Mouse (Mus musculus) hematopoietic multipotent progenitor cell, adult 10-12 weeks (in vitro differentiated cells): Measurements from ENCODE around the gene 4930522H14Rik. TPM values are rescaled to one million over a fixed set of nuclear protein-coding genes. Genes with fewer than 3 reads are reported as not detected.

Experiments used
- polyA plus RNA-seq: library from polyadenylated mRNA; stranded (reverse); fragments of >175 nt; gene quantifications from 2 replicates; pipeline ENCODE4 v1.2.3, GENCODE M21; 2012; ENCODE audit warnings: low replicate concordance

4930522H14Rik gene
- polyA plus RNA-seq, result not detected in 2 replicates

DNA sequence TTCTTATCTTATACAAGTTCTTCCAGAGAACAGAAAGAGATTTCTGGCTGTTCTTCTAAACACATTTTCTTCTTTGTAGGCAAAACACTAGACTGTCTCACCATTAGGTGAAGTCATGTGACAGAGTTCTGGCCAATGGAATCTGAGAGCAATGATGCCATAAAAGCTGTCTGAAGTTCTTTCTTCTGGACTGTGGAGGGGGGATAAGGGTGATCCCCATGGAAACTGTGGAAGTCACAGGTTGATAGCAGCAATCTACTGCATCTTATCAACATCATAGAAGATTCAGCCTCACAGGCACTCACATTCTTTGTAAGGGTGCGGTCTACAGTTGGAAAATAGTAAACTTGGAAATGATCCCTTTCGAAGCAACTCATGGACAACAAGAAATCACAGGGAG is at the start of gene 4930522H14Rik:
TSS of gene 4930522H14Rik (minus strand) at position 187 of the 400 bp plus-strand sequence.

DNA sequence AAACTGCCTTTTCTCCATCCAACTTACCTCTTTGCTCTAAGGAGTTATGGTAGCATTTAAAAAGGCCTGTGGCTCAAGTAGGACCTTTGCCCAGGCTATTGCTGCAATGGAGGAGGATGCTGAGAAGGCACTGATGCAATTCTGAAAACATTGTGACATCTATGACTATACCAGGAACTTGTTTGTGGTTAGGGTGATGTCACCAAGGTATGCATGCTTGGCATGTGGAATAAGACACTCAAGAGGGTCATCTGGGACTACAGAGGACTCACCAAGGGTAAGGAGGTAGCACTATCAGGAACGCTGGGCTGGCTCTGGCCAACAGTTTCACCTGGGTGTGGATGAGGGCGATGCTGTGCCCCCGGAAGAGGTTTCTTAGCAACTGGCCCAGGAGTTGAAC is 46.5 kb downstream of the 4930522H14Rik start, which contains the start of gene Rnf11:
TSS of gene Rnf11 (minus strand) at position 108 of the 400 bp plus-strand sequence.

Other genes starting within 250 kb of the 4930522H14Rik start
- gene Ttc39a, start 124.7 kb downstream of the 4930522H14Rik start, polyA plus RNA-seq, result 2.9 and 10.2 TPM in 2 replicates
- gene Rnf11, start 46.6 kb downstream of the 4930522H14Rik start, polyA plus RNA-seq, result 29.8 and 36.7 TPM in 2 replicates
- gene Cdkn2c, start 135.9 kb upstream of the 4930522H14Rik start, polyA plus RNA-seq, result 17.8 and 21.5 TPM in 2 replicates
- gene Faf1, start 145.3 kb upstream of the 4930522H14Rik start, polyA plus RNA-seq, result 3.9 and 4.5 TPM in 2 replicates